In genomic region chr1:126403970-126404369, GRCm38 (mm10) we compare ENCODE assay signal across 24 mouse cellular contexts.
"Had no signal": no experiment of that assay in that cellular context is flagged by ENCODE, and none has a peak within 500 bp of the region (broad histone marks: within the 10 kb centered on the region; RNA-seq: fewer than 3 reads in every experiment).

No protein-coding gene starts in this region.

- DNase-seq: forebrain, postnatal 0 days; gastrocnemius, postnatal 14 days; gastrocnemius, postnatal 36 days; heart, adult 18-20 months; heart, postnatal 14 days; heart, postnatal 36 days; kidney, adult 11 months; kidney, adult 2 months; kidney, adult 9 months; kidney, postnatal 14 days; kidney, postnatal 36 days; layer of hippocampus, adult 9-11 months; layer of hippocampus, postnatal 36 days; left cerebral cortex, postnatal 4 days had no signal

- H3K27ac ChIP-seq: forebrain, embryonic 15.5 days; heart, embryonic 13.5 days; heart, embryonic 15.5 days; hindbrain, embryonic 13.5 days; hindbrain, embryonic 15.5 days; hindbrain, postnatal 0 days; kidney, embryonic 15.5 days; kidney, postnatal 0 days had no signal

- H3K9ac ChIP-seq: forebrain, embryonic 15.5 days; forebrain, postnatal 0 days; heart, embryonic 13.5 days; heart, embryonic 15.5 days; hindbrain, embryonic 13.5 days; hindbrain, embryonic 15.5 days; kidney, embryonic 15.5 days had no signal

- H3K4me2 ChIP-seq: forebrain, embryonic 15.5 days; heart, embryonic 11.5 days; heart, embryonic 13.5 days; heart, embryonic 15.5 days; hindbrain, embryonic 13.5 days; hindbrain, embryonic 15.5 days; kidney, embryonic 15.5 days had no signal

- H3K4me3 ChIP-seq: forebrain, embryonic 15.5 days; heart, embryonic 13.5 days; heart, embryonic 15.5 days; hindbrain, embryonic 13.5 days; hindbrain, embryonic 15.5 days; kidney, embryonic 15.5 days had no signal

- ATAC-seq: forebrain, embryonic 15.5 days; forebrain, postnatal 0 days; hindbrain, postnatal 0 days; intestine, embryonic 16.5 days had no signal

- H3K36me3 ChIP-seq: forebrain, embryonic 15.5 days; heart, embryonic 13.5 days; heart, embryonic 15.5 days; hindbrain, embryonic 13.5 days; hindbrain, embryonic 15.5 days; kidney, embryonic 15.5 days had no signal

- H3K4me1 ChIP-seq: forebrain, embryonic 15.5 days; heart, embryonic 13.5 days; heart, embryonic 15.5 days; hindbrain, embryonic 13.5 days; hindbrain, embryonic 15.5 days; kidney, embryonic 15.5 days had no signal

- H3K9me3 ChIP-seq: forebrain, embryonic 15.5 days; heart, embryonic 13.5 days; heart, embryonic 15.5 days; hindbrain, embryonic 13.5 days; hindbrain, embryonic 15.5 days; kidney, embryonic 15.5 days had no signal

- H3K27me3 ChIP-seq: forebrain, embryonic 15.5 days; heart, embryonic 13.5 days; heart, embryonic 15.5 days; hindbrain, embryonic 13.5 days; hindbrain, embryonic 15.5 days; kidney, embryonic 15.5 days had no signal
